22 mouse cellular contexts compared by ENCODE assay signal in the genomic region with DNA sequence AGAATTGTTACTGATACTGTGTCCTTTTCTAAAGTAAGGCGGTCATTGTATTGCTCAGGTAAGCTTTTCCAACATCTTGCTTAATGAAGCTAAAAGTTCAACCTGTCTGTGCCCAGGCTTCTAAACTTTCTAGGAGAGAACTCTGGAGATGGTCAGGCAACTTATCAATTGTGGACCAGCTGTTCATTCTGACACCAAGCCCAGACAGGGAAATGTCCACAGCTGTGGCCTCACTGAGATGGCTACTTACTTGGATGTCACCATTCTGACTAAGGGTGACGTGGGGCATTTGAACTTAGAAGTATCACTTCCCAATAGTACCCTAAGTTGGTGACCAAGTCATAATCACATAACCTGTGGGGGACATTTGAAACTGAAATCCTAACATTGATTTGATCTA.
A peak's percentile ranks its signal among the peaks of the same experiment; 100 is the strongest.
DNase-seq lines count a peak whose midpoint lies in the region; TF ChIP-seq lines count a peak whose summit lies in the region.
"Had no signal": no experiment of that assay in that cellular context is flagged by ENCODE, and none has a peak within 500 bp of the region (broad histone marks: within the 10 kb centered on the region; RNA-seq: fewer than 3 reads in every experiment).

No protein-coding gene starts in this region.

- peak; percentile 25 to 30 for DNase-seq in heart, adult 18-20 months
- DNase-seq in heart, postnatal 25 days (ENCODE audit: low spot score): no peak
- peak; percentile 17 to 18 for DNase-seq in heart, postnatal 10 days
- DNase-seq in heart, embryonic 10.5 days (ENCODE audit: low spot score): no peak
- DNase-seq in heart, postnatal 4 days: peak; percentile 10
- DNase-seq in layer of hippocampus, postnatal 25 days (ENCODE audit: extremely low spot score in 1 of 2, low spot score in 1 of 2): no peak
- DNase-seq: adrenal gland, adult 2 months; adrenal gland, postnatal 10 days; adrenal gland, postnatal 25 days; cerebellum, adult 11 months; cerebellum, adult 18-20 months; cerebellum, adult 8-10 months; cerebellum, adult 9-11 months; cerebellum, postnatal 14 days; cerebellum, postnatal 36 days; embryo, embryonic 11 days had no signal

- intact Hi-C loops in heart, postnatal 25 days (cut with DNase I): no loop called here
- intact Hi-C loops in heart, postnatal 10 days (cut with DNase I): no loop called here

- no peaks in the 10 kb centered on the region for H3K36me3 ChIP-seq in heart, embryonic 10.5 days
- H3K36me3 ChIP-seq in myocyte (ENCODE audit: control insufficient read depth, insufficient read depth): no peaks in the 10 kb centered on the region
- H3K36me3 ChIP-seq: embryonic facial prominence, embryonic 13.5 days; embryonic facial prominence, embryonic 15.5 days; forebrain, embryonic 10.5 days; forebrain, embryonic 12.5 days had no signal

- no peaks in the 10 kb centered on the region for H3K79me2 ChIP-seq in myocyte (ENCODE audit: control insufficient read depth, insufficient read depth)

- WGBS in heart, embryonic 10.5 days: 91% methylated on average over 2 of the region's 2 CpGs

- no peak overlapping the region for H3K4me2 ChIP-seq in myocyte (ENCODE audit: low read depth)
- H3K4me2 ChIP-seq: embryonic facial prominence, embryonic 13.5 days; embryonic facial prominence, embryonic 15.5 days; forebrain, embryonic 12.5 days had no signal

- H3K4me1 ChIP-seq in heart, embryonic 10.5 days: no peaks in the 10 kb centered on the region
- H3K4me1 ChIP-seq: embryonic facial prominence, embryonic 15.5 days; forebrain, embryonic 10.5 days; forebrain, embryonic 12.5 days had no signal

- no peak overlapping the region for H3K4me3 ChIP-seq in heart, embryonic 10.5 days
- no peak overlapping the region for H3K4me3 ChIP-seq in myocyte
- H3K4me3 ChIP-seq: embryonic facial prominence, embryonic 13.5 days; embryonic facial prominence, embryonic 15.5 days; erythroblast, embryonic 14.5 days; forebrain, embryonic 10.5 days; forebrain, embryonic 12.5 days had no signal

- H3K27ac ChIP-seq in heart, embryonic 10.5 days: no peak overlapping the region
- H3K27ac ChIP-seq: embryonic facial prominence, embryonic 13.5 days; embryonic facial prominence, embryonic 15.5 days; forebrain, embryonic 10.5 days; forebrain, embryonic 12.5 days had no signal

- TF ChIP-seq POLR2A in myocyte (IDR thresholded peaks at IDR 0.05; ENCODE audit: insufficient read length, low read depth): no peak

- no peak overlapping the region for H3ac ChIP-seq in myocyte (ENCODE audit: control insufficient read depth, insufficient read length)

- no peaks in the 10 kb centered on the region for H3K27me3 ChIP-seq in heart, embryonic 10.5 days (ENCODE audit: insufficient read depth, poor library complexity, severe bottlenecking)
- no peaks in the 10 kb centered on the region for H3K27me3 ChIP-seq in myocyte (ENCODE audit: control insufficient read depth, insufficient read depth, insufficient read length)
- H3K27me3 ChIP-seq: embryonic facial prominence, embryonic 13.5 days; embryonic facial prominence, embryonic 15.5 days; forebrain, embryonic 12.5 days had no signal

- no peaks in the 10 kb centered on the region for H3K9me3 ChIP-seq in heart, embryonic 10.5 days
- H3K9me3 ChIP-seq: embryonic facial prominence, embryonic 13.5 days; embryonic facial prominence, embryonic 15.5 days; forebrain, embryonic 10.5 days; forebrain, embryonic 12.5 days had no signal

TF ChIP-seq in myocyte, 11 proteins besides CTCF, POLR2A, EP300 and RAD21:
- TF ChIP-seq MYOD1 (IDR thresholded peaks at IDR 0.05; ENCODE audit: control insufficient read depth in 1 of 3, insufficient read length in 2 of 3, low read depth in 2 of 3) (peak in 2 of 3 experiments; percentile 12 to 66), MYOG (IDR thresholded peaks at IDR 0.05; ENCODE audit: control insufficient read depth in 1 of 3, insufficient read depth in 1 of 3, insufficient read length in 2 of 3, low read depth in 2 of 3) (peak in 1 of 3 experiments; percentile 41), CEBPB (IDR thresholded peaks at IDR 0.05; ENCODE audit: insufficient read depth, poor library complexity, severe bottlenecking) (no peak)

Comparison
In these comparisons a context has a peak if more than half of its experiments do, and no peak if none do; other contexts are left out.
1. DNase-seq: peak in heart, adult 18-20 months (2 of 2), heart, postnatal 10 days (2 of 2) and heart, postnatal 4 days (single experiment); none in heart, postnatal 25 days (single experiment), heart, embryonic 10.5 days (single experiment) and layer of hippocampus, postnatal 25 days (0 of 2).